Mouse (Mus musculus) embryonic stem cell, embryonic (primary cell): ENCODE measurements at regions not wholly inside any gene's neighbourhood (a gene's known extent, or its start where the extent isn't known, plus 50 kb on each side); places are given as distances from the start of the nearest gene placed in this dataset.

ENCODE experiments used
- CTCF ChIA-PET, 4 experiments: fragments of 300-600 bp in 2 of 4; fragments of 350-600 bp in 2 of 4; sonication (Branson Sonifier 250); formaldehyde crosslinking; loops; one replicate each; lab custom pipeline; 2022; ENCODE audit warnings: inconsistent platforms in 2 of 4; lab: Charles Lee
- POLR2A ChIA-PET, 4 experiments: fragments of 300-600 bp in 2 of 4; fragments of 350-600 bp in 2 of 4; sonication (Branson Sonifier 250); formaldehyde crosslinking; loops; one replicate each; lab custom pipeline; 2022; ENCODE audit warnings: antibody characterized with exemption in 4 of 4, inconsistent platforms in 1 of 4; lab: Charles Lee

DNA sequence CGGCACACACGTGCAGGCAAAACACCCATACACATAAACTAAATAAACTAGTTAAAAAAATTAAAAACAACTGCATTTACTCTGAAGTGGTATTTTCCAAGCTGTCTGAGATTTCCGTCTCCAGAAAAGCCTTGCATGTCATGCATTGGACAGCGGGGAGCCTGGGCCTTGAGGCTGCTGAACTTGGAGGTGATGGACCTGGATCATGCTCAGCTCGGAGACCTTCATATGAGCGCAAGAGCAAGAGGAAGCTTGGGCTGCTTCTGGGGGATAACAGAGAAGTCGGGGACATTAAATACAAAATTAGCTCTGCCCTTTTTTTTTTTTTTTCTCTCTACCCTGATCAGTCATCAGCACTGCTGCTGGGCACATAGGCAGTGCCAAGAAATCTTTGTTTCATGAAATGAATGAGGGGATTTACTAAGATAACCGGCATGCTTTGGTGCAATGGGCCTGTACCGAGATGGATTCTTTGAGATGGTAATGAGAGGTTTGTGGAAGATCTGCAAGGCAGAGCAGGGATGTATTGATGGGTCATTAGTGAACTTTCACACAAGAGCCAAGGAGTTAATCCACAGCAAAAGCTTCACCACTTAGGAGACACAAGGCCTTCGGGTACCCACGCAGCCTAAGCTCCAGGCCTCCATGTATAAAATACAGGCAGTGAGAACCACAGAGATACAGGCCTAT is 54.9 kb upstream of the Nfe2l2 start:
- ChIA-PET POLR2A (interaction anchor here (0.5 to 7.0 kb wide), 14 partner anchors 9 to 1050 kb away, joined by 3 to 51 read pairs (median 4); partner anchors contain the start of genes Nfe2l2 (in 3 of the 4) and Hnrnpa3 (in 1 of the 4)), CTCF (interaction anchor here in 1 of 4 experiments (0.6 to 0.7 kb wide), 2 partner anchors 102 to 114 kb away, joined by 3 to 4 read pairs; no protein-coding TSS in a partner anchor)

DNA sequence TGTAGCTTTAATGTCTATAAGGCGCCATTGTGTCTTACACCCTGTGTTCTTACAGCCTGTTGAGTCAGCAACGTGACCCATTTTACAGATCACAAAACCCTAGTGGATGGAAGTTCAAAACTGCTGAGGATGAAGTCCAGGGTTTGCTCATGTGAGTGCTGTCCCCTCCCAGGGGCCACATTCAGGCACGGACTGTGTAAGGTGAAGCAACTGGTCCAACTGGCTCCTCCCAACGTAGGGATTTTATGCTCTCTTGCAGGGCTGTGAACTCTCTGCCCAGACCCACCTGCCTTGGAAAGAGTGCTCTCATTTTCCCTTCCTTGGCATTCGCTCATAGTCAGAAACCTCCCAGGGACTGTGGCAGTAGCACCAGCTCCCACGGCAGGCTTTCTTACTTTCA is 53.8 kb upstream of the Nfe2l2 start:
- POLR2A ChIA-PET = interaction anchor here in 3 of 4 experiments (0.6 to 7.0 kb wide), 10 partner anchors 10 to 101 kb away, joined by 3 to 51 read pairs (median 4); partner anchors contain the start of gene Nfe2l2 (in 1 of the 3)
- CTCF ChIA-PET = interaction anchor here in 1 of 4 experiments (0.6 kb wide), 1 partner anchor 103 kb away, joined by 3 read pairs; no protein-coding TSS in a partner anchor

GRCm38 (mm10) chr2:75756704-75757638 is 52.5 kb upstream of the Nfe2l2 start:
- CTCF ChIA-PET = interaction anchor here in 3 of 4 experiments (0.5 to 0.9 kb wide), 4 partner anchors 10 to 861 kb away, joined by 3 to 6 read pairs (median 3); no protein-coding TSS in a partner anchor
- POLR2A ChIA-PET = interaction anchor here (0.6 to 7.0 kb wide), 21 partner anchors 8 to 1372 kb away, joined by 3 to 51 read pairs (median 4); partner anchors contain the start of gene Nfe2l2 (in 3 of the 4)

DNA sequence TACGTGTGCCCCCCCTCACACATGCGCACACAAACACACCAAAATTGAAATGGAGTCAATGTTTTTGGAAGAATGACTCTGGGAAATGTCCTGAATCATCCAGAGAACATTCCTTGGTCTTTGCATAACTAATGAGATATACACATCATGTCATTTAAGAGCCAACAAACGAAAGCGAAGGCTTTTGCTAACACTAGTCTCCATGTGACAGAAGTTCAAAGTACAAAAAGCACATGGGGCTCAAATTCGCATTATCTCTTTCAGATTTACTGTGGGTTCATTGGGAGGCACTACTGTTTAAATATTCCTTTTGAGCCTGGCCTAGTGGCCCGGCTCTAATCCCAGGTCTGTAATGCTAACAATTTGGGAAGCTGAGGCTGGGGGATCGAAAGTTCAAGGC is 50.2 kb upstream of the Nfe2l2 start:
- POLR2A ChIA-PET = interaction anchor here in 3 of 4 experiments (0.8 to 7.0 kb wide), 4 partner anchors 10 to 51 kb away, joined by 3 to 51 read pairs (median 8); no protein-coding TSS in a partner anchor
- CTCF ChIA-PET = interaction anchor here in 1 of 4 experiments (0.6 kb wide), 1 partner anchor 35 kb away, joined by 4 read pairs; no protein-coding TSS in a partner anchor
